Mouse (Mus musculus) hematopoietic stem cell, adult 5-6 weeks (primary cell): Measurements from ENCODE around the gene Fgf22. TPM values are rescaled to one million over a fixed set of nuclear protein-coding genes. Genes with fewer than 3 reads are reported as not detected.

Source experiments
- ATAC-seq, 2 experiments: fragments of 125-278 bp in 1 of 2; replicated peaks in 1 of 2; 2 replicates each; pipeline ENCODE4 v1.8.0; 2016 to 2017; ENCODE audit warnings: inconsistent platforms in 2 of 2, mild to moderate bottlenecking in 2 of 2, moderate number of reproducible peaks in 2 of 2, low read depth in 1 of 2, moderate TSS enrichment in 1 of 2; ENCODE audit not compliant: low FRiP score in 2 of 2, poor library complexity in 2 of 2, severe bottlenecking in 2 of 2, insufficient read depth in 1 of 2, low TSS enrichment in 1 of 2
- total RNA-seq: library from RNA; stranded (forward); fragments of 172-1452, 232-1000 nt; gene quantifications from 2 replicates; pipeline ENCODE4 v1.2.3, GENCODE M21; 2017

The Fgf22 gene
- total RNA-seq, 1 experiment from 2014 or later = not detected

DNA sequence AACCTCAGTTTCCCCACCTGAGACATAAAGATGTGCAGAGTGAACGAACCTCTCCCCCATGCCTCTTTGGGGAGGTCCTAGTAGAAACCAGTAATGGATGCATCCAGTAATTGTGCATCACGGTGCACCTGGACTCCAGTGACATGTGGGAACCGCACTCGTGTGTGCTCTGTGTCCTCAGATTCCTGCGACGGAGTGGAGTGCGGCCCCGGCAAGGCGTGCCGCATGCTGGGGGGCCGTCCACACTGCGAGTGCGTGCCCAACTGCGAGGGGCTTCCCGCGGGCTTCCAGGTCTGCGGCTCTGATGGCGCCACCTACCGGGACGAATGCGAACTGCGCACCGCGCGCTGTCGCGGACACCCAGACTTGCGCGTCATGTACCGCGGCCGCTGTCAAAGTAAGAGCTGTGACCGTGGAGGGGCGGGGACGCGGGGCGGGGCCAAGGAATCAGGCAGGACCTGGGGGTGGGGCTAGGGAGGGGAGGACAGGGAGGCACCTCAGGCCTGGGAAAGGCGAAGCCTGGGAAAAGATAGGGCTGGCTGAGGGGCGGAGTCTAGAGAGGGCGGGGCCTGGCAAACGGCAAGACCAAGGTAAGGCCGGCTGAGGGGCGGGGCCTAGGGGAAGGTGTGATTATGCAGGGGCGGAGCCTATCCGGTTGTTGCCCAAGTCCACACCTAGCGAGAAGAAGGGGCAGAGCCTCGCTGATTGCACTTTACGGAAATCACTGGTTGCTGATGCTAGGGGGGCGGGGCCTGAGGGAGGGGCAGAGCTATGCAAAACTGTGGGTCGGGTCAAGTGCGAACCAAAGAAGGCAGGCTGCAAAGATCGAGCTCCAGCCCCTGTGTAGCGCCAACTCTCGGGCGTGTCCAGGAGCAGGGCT lies 25.1 kb downstream of the Fgf22 start:
- peak; percentile 75 to 81 for ATAC-seq

DNA sequence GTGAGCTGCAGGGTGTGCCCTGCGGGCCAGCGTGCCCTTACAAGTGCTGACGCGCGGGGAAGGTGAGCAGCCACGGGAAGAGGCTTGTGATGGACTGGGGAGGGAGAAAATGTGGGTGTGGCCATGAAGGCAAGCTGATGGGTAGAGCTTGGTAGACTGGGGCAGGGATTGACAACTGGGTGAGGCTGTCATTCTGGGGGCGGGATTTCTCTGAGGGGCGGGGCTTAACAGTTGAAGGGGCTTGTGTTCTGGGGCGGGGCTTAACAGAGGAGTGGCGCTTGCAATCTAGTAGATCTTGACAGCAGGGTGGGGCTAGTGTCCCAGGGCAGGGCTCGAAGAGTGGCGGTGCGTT lies 25.8 kb downstream of the Fgf22 start:
- peak in 1 of 2 experiments; percentile 43; a peak in 2 of 4 replicates for ATAC-seq

- no peak for ATAC-seq
Observed at GRCm38 (mm10) chr10:79781139-79781538, 26.3 kb downstream of the Fgf22 start.

GRCm38 (mm10) chr10:79781956-79782355 lies 27.1 kb downstream of the Fgf22 start:
- no peak for ATAC-seq

- ATAC-seq = no peak
Observed at GRCm38 (mm10) chr10:79783050-79783449, 28.2 kb downstream of the Fgf22 start.

- no peak for ATAC-seq
Observed at GRCm38 (mm10) chr10:79783920-79784800, 29.3 kb downstream of the Fgf22 start.

- ATAC-seq = peak; percentile 55 to 56
Observed at GRCm38 (mm10) chr10:79788386-79789158, 33.7 kb downstream of the Fgf22 start.

GRCm38 (mm10) chr10:79789581-79789980 lies 34.7 kb downstream of the Fgf22 start:
- ATAC-seq = no peak

DNA sequence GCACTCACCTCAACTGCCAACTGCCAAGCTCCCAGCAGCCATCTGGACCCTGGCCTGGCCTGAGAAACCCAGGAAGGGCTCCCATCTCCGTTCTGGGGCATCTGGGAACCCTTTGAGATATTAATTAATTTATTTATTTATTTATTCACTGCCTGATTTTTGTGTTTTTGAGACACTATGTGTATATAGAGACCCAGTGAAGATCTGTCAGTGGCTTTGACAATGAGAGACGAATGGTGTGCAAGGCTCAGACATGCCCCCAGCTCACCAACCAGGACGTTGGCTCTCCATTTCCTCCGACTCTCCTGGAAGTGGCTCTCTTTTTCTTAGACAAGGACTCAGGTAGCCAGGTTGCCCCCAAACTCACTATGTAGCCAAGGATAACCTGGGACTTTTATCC lies 36.0 kb downstream of the Fgf22 start, which contains the start of gene Prss57:
Gene Prss57, minus strand, starts transcription at position 101 of the 400 bp plus-strand sequence.
- ATAC-seq = no peak

- no peak for ATAC-seq
Observed at GRCm38 (mm10) chr10:79792339-79793040, 37.6 kb downstream of the Fgf22 start.

DNA sequence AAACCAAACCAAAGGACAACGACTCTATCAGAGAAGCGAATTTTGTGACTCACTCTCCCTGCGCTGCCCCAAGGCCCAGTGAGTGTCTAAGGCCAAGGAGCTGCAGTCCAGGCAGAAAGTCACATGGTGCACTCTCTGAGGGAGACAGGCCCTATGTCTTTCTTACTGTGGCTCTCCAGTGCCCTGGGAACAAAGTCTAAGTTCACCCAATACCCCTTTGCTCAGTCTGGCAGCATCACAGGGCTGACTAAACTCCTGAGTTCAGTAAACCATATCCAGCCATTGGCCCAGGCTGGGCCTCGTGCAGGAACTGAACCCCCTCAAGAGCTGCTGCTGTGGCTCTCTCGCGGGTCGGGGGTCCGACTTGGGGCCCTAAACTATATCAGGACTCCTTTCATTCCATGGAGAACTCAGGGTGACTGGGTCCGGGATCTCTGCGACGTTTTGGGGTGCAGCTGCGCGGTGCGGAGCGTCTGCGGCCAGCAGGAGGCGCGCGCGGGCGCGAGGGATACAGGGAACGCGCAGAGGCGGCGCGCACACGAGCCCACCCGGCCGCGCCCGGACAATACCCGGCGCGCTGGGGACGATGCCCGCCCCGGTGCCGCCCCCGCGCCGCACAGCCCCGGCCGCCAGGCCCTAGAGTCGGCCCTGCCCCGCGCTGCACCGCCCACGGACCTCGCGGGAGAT lies 38.3 kb downstream of the Fgf22 start, which contains the start of gene Palm:
Gene Palm, plus strand, starts transcription at position 522 of the 687 bp plus-strand sequence.
- ATAC-seq = peak in 1 of 2 experiments; percentile 46; a peak in 1 of 4 replicates

DNA sequence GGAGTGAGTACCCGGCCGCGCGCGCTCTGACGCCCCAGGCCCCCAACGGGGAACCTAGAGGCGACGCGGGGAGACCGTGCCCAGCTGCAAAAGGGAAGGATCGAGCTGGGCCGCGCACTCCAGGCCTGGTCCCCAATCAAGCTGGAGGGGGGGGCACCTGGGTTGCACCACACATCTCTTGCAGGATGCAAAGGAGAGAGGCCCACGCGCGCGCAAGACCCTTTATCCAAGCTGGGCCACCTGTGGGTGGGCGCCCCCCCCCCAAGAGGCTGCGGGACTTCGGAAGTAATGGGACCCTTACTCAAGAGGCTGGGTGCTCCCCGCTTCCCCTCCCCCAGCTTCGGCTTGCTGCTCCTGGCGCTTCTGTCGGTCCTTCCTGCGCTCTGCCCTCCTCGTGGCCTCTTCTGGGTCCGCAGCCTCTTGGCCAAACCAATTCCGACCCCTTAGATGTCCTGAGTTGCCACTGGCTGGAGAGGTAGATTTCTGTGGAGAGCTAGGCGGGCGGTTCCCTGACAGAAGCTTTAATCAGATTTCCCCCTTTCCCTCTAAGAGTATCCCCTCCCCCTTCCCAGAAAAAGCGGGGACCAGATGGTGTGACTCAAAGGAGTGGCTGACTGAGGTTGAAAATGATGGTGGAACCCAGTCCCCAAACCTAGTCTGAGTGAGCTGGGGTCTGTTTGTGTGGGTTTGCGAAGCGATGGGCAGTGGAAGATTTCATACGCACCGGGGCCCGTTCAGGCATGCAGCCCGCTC lies 39.0 kb downstream of the Fgf22 start:
- ATAC-seq = no peak

DNA sequence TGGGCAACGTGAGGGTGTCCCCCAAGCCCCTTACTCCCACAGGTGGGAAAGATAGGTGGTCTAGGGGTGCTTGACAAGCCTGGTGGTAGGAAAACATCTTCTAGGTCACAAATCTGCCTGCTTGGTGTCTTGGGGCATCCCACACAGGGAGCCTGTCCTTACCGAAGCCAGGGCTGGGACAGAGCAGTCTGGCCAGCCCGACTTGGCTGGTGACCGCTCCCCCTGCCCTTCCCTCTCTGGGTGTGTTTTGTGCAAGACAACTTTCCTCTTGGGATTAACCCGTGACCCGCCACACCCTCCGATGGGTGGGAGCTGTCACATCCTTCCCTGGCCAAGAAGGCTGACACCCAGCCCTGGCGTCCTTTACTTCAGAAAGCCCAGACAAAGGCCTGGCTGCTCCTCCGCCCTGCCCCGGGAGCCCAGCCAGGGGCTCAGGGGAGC lies 39.6 kb downstream of the Fgf22 start:
- no peak for ATAC-seq

GRCm38 (mm10) chr10:79795905-79796304 lies 41.0 kb downstream of the Fgf22 start:
- no peak for ATAC-seq

DNA sequence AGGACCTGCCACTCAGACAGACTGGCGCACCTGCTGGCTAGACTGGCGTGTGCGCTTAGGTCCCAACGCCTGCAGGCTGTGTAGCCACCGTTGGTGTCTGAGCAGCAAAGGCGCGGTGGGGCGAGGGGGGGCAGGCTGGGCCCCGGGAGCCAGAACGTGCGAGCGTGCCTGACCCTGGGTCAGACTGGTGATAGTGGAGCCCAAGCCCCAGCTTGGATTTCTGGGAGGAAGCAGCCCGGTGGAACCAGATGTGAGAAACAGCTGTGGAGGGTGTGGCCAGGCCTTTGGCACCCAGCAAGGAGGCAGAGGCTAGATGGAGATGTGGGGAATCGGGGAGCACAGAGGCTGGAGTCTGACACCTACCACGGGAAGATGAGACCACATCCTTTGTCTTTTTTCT lies 42.5 kb downstream of the Fgf22 start:
- ATAC-seq = no peak
